Mouse (Mus musculus) cerebellum, postnatal 4 days (tissue): ENCODE results near the gene Gm20388.

ENCODE experiments used
- DNase-seq, 2 experiments: peaks; one replicate each; pipeline ENCODE4 v3.0.0; 2022; ENCODE audit warnings: low spot score in 2 of 2, mixed read lengths in 1 of 2

Gm20388 gene

GRCm38 (mm10) chr8:124307700-124308099 lies 4397.1 kb downstream of the Gm20388 start:
- DNase-seq = no peak

DNA sequence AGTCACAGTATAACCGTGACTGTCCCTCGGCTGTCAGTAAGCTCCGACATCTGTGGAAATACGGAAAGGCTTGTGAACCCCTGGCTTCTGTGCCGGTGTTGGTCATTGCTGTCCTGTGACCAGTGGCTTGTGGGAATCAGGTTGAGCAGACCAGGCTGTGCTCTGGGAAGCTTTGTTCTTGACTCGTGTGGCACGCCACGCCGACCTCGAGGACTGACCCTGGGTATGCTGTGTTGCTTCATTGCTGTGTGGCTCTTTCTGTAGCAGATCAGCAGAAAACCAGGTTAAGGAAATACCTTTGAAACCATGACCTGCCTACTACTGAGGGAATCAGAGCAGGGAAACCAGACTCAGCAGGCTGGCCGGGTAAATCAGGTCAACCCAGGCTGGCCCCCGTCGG lies 4399.9 kb downstream of the Gm20388 start:
- DNase-seq = no peak

- DNase-seq = no peak
Measured at GRCm38 (mm10) chr8:124311111-124311510, 4400.5 kb downstream of the Gm20388 start.

DNA sequence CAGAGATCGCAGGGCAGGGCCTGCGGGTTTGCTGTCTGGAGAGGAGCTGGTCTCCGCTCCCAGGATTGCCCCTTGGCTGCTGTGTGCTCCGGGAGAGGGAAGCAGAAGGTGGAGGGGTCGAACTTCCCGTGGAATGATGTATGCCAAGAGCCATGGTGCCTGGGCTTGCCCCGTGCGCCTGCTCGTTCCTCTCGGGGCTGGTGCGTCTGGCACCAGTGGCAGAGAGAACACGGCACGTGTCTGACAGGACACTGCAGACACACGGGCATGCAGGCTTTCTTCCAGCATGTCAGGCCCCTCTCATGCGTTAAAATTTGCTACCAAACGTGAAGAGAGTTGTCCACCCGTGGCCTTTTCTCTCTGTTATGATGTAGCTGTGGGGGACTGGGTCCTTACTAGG lies 4401.1 kb downstream of the Gm20388 start:
- no peak for DNase-seq

DNA sequence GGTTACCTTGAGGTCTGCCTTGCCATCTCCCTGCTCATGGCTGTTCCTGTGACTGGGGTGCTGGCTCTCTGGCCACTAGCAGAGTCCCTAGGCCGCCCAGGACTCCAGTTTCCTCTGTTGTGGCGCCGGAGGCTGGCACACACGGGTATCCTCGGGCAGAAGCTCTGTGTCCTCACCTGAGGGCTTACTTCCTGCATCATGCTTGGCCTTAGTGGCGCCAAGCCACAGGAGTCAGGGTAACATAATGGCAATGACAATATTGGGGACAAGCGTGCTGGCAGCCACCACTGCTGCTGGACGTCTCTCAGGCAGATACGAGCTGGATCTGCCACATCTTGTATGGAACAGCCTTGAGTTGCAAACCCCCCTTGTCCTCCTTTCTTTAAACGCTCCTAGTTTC lies 4401.6 kb downstream of the Gm20388 start:
- no peak for DNase-seq

GRCm38 (mm10) chr8:124314803-124315202 lies 4404.2 kb downstream of the Gm20388 start:
- peak; percentile 40 to 47 for DNase-seq

DNA sequence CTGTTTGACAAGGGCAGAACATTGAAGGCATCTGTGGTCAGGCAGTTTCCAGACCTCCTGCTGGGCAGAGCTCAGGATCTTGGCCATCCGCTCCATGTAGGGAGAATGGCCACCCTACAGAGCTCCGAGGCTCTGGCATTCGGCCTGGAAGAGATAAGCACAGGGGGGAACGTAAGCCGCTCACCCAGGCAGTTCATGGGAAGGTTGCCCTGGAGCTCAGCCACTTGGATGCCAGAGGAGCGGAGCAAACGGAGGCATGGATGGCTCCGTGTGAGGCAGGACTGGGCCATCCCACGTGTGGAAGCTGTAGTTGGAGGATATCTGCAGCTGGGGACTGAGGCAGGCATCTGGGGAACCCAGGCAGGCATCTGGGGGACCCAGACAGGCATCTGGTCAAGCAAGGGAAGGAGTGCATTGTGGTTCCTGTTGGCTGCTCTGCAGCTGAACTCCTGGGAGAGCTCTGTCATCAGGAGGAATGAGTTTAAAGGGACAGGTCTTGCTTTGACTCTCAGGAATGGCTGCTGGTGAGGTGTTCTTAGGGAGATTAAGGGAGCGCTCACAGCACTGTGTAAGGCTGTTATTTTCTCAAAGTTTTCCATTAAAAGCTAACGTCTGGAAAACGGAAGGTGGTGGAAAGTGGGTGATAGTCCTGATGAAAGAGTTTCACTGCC lies 4406.0 kb downstream of the Gm20388 start:
- DNase-seq = peak; percentile 34 to 62

- DNase-seq = no peak
Measured at GRCm38 (mm10) chr8:124317191-124317682, 4406.6 kb downstream of the Gm20388 start.

DNA sequence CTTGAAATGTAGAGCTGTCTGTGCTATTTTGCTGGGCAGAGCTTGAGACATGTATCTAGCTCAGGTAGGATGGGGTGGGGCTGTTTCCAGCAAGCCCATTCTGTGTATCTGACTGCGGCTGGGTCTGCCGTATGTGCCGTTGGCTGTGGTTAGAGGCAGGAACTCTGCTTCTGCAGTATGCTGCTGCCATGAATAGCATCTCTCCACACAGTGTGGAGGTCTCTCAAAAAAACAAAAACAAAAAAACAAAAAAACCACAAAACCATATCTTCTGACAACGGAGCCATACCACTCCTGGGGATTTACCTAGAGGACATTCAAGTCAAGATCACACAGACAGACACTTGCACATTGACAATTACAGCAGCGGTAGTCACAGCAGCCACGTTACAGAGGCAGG lies 4407.2 kb downstream of the Gm20388 start:
- no peak for DNase-seq

DNA sequence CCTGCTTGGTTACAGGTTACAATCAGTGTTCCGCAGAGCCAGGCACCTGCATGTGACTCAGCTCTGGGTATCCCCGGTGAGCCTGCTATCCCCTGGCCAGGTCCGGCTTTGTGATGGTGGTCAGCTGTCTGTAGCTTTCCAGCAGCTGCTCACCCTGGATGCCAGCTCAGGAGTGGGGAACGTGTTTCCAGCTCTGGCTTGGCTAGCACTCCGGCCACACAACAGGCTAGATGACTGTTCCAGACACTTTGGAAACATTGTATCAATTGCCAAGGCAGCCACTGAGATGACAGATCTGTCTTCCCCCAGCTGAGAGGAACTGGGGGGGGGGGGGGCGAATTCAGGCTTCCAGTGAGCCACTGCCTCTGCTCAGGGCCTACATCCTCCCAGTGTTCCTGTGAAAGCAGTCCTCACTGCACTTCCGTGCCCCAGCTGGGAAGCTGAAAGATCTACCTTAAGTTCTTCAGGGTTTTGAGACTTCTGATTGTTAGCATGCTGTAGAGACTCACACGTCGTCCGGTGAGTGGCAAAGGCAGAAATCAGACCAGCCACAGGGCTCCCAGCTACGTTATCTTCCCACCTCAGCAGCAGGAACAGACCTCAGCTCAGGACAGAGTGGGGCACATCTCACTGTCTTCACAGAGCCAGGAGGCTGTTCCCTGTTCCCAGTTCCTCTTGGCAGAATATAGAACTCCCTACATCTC lies 4408.1 kb downstream of the Gm20388 start:
- DNase-seq = peak in 1 of 2 experiments; percentile 27

- no peak for DNase-seq
Measured at GRCm38 (mm10) chr8:124319316-124319652, 4408.6 kb downstream of the Gm20388 start.

DNA sequence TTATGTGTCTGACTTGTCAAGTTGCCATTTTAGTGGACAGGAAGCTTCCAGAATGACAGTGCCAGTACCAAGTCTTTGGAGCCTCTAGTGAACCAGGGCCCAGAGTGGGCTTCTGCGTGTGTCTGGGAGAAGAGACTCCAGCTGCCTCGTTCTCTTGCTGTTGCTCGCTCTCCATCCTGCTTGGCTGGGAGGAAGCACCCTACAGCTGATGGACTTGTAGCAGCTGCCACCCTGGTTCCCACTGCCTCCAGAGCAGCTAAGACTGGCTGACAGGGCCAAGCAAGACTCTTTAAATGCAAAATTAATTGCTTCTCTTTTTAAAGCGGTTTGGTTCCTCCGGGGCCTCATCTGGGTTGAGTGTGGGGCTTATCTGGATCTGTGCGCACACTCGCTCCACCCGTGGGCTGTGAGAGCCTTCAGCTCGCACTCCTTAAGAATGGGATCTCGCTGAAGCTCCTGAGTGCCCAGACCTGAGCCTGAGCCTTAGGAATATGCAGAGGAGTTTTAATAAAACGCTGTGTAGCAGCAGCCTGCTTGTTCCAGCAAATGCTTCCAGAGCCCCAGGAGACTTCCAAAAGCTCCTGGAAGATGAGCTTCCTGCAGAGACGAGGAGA lies 4410.7 kb downstream of the Gm20388 start:
- peak in 1 of 2 experiments; percentile 37 for DNase-seq

GRCm38 (mm10) chr8:124323356-124323755 lies 4412.7 kb downstream of the Gm20388 start:
- DNase-seq = no peak

DNA sequence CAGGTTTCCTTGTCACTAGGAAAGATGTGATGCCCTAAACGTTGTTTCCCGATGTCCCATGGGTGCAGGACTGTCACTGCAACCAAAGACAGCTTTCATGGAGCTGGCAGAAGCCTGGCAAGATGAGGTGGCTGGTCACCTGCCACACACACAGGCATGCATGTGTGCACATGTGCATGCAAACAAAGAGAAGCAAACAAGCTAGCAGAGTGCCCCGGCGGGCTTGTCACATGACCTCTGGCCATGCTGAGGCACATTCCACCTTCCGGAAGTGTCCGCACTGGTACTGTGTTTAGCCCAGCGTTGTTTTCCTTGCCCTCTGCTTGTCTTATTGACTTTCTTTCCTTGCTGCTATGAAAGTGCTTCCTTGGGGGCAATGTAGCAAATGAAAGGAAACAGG lies 4417.6 kb downstream of the Gm20388 start:
- no peak for DNase-seq

GRCm38 (mm10) chr8:124329690-124330089 lies 4419.0 kb downstream of the Gm20388 start:
- DNase-seq = peak in 1 of 2 experiments; percentile 25

GRCm38 (mm10) chr8:124330433-124330832 lies 4419.8 kb downstream of the Gm20388 start:
- peak; percentile 36 to 71 for DNase-seq

GRCm38 (mm10) chr8:124331094-124331493 lies 4420.5 kb downstream of the Gm20388 start:
- DNase-seq = no peak

GRCm38 (mm10) chr8:124331706-124332105 lies 4421.1 kb downstream of the Gm20388 start:
- no peak for DNase-seq

GRCm38 (mm10) chr8:124336302-124336701 lies 4425.7 kb downstream of the Gm20388 start:
- DNase-seq = no peak

GRCm38 (mm10) chr8:124339742-124340141 lies 4429.1 kb downstream of the Gm20388 start:
- no peak for DNase-seq

GRCm38 (mm10) chr8:124340360-124341068 lies 4429.9 kb downstream of the Gm20388 start:
- DNase-seq = no peak

DNA sequence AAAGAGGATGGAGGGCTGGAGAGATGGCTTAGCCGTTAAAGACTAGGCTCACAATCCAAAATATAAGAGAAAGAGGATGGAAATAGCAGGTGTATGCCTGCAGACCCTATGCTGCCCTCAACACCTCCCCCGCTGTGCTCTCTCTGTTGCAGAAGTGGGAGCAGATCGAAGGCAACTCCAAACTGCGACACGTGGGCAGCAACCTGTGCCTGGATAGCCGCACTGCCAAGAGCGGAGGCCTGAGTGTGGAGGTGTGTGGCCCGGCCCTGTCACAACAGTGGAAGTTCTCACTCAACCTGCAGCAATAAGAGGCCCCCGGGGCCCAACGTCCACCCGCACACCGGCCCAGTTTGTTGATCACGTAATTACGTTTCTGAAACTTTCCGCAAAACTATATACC lies 4432.5 kb downstream of the Gm20388 start:
- DNase-seq = no peak
